Mouse (Mus musculus) kidney, postnatal 10 days (tissue): ENCODE results near the gene Clip3.
A peak's percentile ranks its signal among the peaks of the same experiment; 100 is the strongest.

ENCODE experiments used
- DNase-seq: peaks from one replicate; pipeline ENCODE4 v3.0.0; 2021; ENCODE audit warnings: mixed read lengths

Gene Clip3

DNA sequence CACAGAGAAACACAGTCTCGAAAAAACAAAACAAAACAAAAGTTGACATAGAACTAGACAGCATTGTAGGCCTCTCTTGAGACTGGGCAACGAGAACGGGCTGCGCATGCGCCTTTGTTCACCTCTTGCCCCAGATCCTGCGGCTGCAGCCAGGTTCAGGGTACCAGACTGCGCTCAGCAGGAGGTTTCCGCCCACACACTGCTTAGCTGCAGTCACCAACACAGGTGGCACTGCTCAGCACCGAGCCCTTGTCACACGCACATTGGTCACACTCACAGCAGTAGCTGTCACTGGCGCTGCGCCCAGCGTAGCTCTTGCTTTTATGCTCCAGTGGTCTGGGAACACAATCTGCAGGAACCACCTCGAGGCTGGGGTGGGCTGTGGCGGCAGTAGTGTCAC, 35.6 kb downstream of the Clip3 start:
- DNase-seq, result peak; percentile 72

DNA sequence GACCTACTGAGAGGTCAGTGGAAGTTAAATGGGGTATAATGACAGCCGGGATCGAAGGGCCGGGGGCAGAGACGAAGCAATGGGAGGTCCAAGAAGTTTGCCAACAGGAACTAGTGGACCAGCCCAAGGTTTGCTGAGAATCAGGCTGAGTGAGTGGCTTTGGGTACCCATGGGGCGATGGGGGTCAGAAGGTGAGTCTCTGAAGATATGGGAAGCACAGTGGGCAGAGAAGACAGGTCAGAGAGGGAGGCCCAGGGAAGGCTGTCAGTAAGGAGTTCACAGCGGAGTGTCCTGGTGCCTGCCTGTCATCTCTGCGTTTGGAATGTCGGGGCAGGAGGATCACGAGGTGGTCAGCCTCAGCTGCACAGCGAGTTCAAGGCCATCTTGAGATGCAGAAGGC, 36.9 kb downstream of the Clip3 start:
- DNase-seq, result no peak

DNA sequence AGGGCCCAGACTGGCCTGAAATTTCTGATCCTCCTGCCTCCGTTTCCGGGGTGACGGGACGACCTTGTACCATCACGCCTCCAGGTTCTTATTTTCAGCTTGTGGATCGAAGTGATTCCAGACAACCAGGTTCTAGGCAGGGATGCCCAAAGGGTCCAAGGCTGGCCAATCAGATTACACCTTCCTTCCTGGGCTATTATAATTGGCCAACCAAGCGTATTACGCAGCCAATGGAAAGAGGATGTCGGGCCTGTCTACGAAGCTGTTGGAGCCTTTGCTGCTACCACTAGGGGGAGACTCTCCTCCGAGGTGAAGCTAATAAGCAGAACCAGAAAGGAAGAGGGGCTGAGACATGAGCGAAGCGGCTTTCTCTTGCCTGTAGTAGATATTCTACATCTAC, 40.4 kb downstream of the Clip3 start:
- DNase-seq, result peak; percentile 86

DNA sequence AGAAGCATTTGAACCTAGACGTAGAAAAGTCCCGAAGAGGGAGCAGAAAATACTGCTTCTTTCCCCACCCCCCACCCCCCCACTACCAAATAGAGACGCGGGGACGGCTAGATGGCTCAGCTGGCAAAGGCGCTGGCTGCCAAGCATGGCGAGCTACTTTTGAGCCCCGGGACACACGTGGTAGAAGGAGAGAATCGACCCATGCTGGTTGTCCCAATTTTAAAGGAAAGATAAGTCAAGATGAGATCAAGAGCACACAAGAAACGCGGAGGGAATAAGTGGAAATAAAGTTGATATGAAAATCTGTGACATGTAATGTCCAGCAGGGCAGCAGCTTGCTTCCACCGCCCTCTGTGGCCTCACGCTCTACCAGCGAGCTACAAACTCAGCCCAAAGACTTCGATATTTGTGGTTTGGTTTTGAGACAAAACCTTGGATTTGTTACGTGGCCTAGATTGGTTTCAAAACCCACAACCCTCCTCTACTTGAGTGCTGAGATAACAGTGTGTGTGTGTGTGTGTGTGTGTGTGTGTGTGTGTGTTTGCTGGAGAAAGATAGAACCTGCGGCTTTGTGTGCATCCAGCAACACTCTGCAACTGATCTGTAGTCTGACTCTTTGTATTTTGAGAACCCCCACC, 41.2 kb downstream of the Clip3 start:
- DNase-seq, result no peak

DNA sequence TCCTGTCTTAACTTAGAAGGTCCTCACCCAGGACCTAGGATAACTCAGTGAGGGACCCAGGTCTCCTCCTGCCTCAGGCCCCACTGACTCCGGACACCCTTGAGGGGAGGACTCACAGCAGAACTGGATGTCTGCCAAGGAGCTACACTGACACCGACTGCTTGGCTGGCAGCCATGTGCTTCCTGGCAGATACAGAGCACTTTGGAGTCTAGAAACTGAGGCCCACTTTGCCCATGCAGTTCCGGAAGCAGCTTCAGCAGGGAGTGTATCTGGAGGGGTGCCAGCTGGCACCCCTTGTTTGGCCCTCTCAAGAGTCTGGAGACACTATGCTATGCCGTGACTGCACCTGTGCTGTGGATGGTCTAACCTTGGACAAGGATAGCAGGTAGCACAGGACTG, 41.9 kb downstream of the Clip3 start:
- DNase-seq, result peak; percentile 90

DNA sequence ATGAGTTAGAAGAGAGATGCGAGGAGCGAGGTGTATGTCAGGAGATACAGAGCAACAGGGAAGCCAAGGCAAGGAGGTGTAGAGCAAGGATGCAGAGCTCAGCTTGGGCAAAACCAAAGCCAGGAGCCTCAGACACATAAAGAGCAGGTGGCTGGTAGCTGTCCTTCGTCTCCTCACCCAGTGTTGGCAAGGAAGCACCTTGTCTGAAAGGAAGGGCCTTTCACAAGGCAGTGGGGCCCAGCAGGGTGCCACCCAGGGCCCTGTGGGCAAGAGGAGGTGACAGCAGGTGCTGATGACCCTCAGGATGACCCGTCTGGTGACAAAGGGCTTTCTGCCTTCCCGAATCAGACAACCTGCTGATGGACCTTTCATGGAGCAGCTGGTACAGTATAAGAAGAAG, 43.0 kb downstream of the Clip3 start:
- no peak for DNase-seq

DNA sequence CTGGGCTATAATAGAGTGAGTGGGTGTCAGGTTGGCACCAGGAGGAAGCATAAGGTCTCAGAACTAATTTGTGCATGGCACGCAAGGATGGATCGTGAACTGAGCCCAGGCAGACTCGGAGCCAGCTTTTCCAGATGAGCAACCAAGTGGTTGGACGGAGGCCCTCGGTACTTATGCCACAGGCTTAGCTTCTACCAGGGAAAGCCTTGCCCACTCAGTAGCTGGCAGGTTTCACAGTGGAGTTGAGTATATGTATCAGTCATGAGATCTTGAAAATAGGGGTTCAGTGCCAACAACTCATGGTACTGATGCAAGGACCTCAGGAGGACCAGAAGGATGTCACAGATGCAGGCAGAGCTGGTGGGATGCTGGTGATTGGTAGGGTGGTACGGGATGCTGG, 44.2 kb downstream of the Clip3 start:
- DNase-seq, result no peak

DNA sequence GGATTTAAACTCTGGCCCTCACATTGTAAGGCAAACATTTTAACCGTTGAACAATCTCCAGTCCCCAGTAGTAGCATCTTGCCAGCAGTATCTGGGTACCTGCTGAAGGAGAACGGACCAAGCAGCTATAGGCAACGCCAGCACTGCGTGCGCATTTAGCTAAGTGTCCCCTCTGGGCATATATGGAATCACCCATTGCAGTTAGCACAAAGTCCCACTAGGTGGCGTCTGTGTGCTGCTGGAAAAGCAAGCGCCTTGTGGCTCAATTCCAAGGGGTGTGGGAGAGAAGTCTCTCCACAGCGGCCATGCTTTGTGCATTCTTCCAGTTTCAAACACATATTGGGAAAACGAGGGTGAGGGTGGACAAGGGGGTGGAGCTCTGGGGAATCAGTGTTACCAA, 44.9 kb downstream of the Clip3 start:
- peak; percentile 94 for DNase-seq

DNA sequence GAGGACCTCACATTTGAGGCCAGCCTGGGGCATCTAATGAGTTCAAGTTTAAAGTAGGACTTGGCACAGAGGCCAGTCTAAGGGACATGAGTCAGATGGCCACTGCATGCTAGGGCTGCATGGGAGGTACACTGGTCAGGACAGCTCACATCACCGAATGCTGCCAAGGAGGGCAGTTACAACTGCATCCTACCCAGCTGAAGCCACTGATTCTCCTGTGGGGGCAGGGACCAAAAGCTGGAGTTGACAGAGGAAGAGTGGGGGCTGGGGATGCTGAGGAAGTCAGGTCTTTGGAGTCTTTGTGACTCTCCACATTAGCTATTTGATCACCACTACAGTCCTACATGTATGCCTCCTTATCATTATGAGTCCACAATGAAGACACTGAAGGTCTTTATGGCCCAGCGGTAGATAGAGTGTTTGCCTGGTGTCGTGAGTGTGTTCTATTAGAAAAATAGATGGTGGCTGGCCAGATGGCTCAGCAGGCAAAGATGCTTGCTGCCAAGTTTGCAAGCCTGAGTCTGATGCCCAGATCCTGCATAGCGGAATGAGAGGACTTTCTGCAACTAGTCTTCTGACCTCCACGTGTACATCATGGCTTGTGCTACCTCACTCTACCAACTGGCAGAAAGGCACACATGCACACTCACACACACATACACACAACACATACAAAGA, 48.0 kb downstream of the Clip3 start:
- no peak for DNase-seq

DNA sequence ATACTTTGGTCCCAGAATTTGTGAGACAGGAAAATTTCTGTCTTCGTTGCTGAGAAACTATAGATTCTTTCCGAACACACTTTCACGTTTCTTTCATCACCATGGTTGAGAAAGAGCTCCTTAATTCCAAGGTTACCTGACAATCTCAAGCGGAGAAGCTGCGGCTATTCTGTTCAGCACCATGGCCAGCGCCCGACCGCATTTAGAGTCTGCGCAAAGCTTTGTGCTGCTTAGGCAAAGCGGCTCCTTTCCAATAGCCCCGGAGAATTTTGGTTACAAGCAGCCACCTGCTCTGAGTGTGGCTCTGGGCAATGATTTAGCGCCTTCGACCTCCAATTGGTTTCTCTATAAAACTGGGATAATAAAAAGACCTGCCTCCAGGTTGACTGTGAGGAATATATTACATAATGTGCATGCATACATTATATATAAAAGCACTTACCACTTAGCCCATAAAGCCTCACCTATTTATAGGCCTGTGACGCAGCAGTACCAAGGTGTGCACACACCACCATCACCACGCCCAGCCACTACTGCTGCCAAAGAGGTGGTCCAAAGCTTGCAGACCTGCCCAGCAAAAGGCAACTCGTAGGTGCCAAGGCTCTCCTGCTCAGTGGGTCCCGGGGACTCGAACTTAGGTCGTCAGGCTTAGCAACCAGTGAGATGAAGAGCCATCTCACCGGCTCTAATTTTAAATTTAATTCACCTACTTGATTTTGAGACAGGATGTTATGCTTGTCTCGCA, 55.3 kb downstream of the Clip3 start:
- peak; percentile 89 for DNase-seq

DNA sequence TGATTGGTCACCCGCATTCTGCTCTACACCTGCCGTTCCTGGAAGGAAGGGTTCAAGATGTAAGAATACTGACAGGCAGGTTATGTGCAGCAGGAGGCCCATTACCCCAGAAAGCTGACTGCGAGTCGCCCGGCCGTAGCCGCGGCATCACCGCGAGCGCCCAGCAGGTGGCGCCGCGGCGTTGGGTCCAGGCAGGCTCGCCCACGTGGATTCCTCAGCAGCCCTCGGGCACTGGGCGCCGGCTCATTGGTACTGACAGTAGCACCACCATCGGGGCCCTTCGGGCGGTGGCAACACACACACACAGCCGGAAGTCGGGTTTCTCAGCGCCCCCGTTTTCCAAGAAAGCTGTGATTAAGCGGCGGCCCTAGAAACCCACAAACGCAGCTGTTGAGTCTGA, 56.3 kb downstream of the Clip3 start:
- peak; percentile 80 for DNase-seq

DNA sequence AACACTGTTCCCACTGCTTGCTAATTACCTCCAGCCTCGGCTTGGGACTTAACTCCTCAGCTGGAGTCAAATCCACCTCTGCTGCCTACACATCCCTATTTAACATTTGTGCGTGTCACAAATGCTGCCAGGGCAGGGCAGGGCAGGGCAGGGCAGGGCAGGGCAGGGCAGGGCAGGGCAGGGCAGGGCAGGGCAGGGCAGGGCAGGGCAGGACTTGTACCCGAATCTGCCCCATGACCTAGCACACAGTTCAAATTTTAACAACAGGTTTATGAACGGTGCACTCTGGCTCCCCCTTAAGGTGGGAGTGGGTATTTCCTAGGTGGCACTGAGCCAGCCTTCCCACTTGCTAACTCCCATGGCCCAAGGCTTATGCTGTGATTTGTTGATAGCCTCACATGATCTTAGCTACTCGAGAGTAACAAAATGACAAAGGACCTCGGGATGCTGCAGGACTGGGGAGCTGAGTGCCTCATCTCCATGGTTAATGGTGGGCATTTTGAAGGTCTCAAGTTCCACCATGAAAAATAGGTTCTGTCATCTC, 61.8 kb downstream of the Clip3 start:
- DNase-seq, result peak; percentile 82

DNA sequence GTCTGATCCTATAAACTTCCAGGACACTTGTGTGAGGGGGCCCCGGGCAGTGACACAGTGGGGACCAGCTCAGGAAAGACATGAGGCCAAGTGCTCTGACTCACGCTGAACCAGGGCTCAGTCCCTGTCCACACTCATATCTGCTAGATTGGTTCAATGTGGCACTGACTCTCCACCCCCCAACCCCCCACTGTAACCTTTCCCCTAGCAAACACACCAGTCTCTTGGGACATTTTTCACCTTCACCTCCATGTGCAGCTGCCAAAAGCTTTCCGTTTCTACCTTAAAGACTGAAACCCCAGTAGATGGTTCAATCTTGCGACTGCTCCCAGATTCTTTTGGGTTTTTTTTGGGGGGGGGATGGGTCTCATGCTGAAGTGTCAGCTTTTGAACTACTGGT, 62.5 kb downstream of the Clip3 start:
- no peak for DNase-seq
